Mouse (Mus musculus): ENCODE results near the gene Myct1. TPM values are rescaled to one million over a fixed set of nuclear protein-coding genes. Genes with fewer than 3 reads are reported as not detected.

Gene Myct1
- polyA plus RNA-seq, 1 experiment from 2014 or later: 1.4 TPM

- H3K4me1 ChIP-seq (ENCODE audit: control insufficient read depth, insufficient read depth, low read length): no peaks in the 10 kb centered on the region
- no peaks in the 10 kb centered on the region for H3K36me3 ChIP-seq (ENCODE audit: control insufficient read depth, insufficient read depth, low read length)
- H3K4me3 ChIP-seq (replicated peaks; ENCODE audit: low read depth, low read length): no peak overlapping the region
- H3K9ac ChIP-seq (replicated peaks; ENCODE audit: low read length): no peak overlapping the region
- DNase-seq: no peak
- WGBS: 84% methylated on average over 4 of the region's 4 CpGs
- ATAC-seq (ENCODE audit: low FRiP score, low TSS enrichment): no peak
- H3K27me3 ChIP-seq (ENCODE audit: control insufficient read depth, insufficient read depth, low read length): no peaks in the 10 kb centered on the region
- no peak overlapping the region for H3K27ac ChIP-seq (replicated peaks; ENCODE audit: low read depth, low read length)
- no peaks in the 10 kb centered on the region for H3K9me3 ChIP-seq (ENCODE audit: control insufficient read depth, low read length)
- no peak overlapping the region for H3K4me2 ChIP-seq (ENCODE audit: low read length)
These were observed 43.7 kb downstream of the Myct1 start for GRCm38 (mm10) chr10:5637322-5637721.

DNA sequence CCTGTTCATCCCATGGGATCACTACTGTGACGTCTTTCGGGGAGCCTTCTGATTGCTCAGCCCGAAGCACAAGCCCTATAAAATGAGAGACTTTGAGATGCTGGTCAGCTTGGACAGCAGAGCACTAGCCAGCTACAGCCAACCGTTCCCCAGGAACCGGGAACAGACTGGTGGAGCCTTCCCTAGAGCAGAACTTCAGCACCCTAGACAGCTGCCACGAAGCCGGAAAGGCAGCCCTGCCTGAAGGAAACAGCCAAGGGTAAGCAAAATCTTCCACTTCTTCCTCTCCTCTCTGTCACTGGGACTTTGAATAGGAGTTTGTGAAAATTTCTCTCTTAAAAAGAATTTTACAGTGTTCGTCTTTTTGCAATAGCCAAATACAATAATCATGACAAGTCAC lies 45.5 kb downstream of the Myct1 start, which contains the start of gene Vip:
Gene Vip, plus strand, starts transcription at position 107 of the 400 bp plus-strand sequence.
- H3K9me3 ChIP-seq (ENCODE audit: control insufficient read depth, low read length): no peaks in the 10 kb centered on the region
- H3K4me2 ChIP-seq (ENCODE audit: low read length): no peak within 1 kb of the TSS
- H3K4me1 ChIP-seq (ENCODE audit: control insufficient read depth, insufficient read depth, low read length): no peaks in the 10 kb centered on the region
- DNase-seq (peak; percentile 36), ATAC-seq (ENCODE audit: low FRiP score, low TSS enrichment) (no peak)
- no peak within 1 kb of the TSS for H3K4me3 ChIP-seq (replicated peaks; ENCODE audit: low read depth, low read length)
- no peaks in the 10 kb centered on the region for H3K36me3 ChIP-seq (ENCODE audit: control insufficient read depth, insufficient read depth, low read length)
- no peaks in the 10 kb centered on the region for H3K27me3 ChIP-seq (ENCODE audit: control insufficient read depth, insufficient read depth, low read length)
- no peak within 1 kb of the TSS for H3K9ac ChIP-seq (replicated peaks; ENCODE audit: low read length)
- WGBS: 36% methylated on average over 8 of the region's 8 CpGs
- no peak within 1 kb of the TSS for H3K27ac ChIP-seq (replicated peaks; ENCODE audit: low read depth, low read length)

Other genes with a start within 250 kb of the Myct1 start
- gene Syne1, start 42.3 kb upstream of the Myct1 start, polyA plus RNA-seq (2014; fragmentation: Nextera tagmentation; extraction: Ambion mirVana): 17.8 and 20.7 TPM in 2 replicates
- 0.91 and 1.3 TPM in 2 replicates for gene Vip, start 45.4 kb downstream of the Myct1 start, polyA plus RNA-seq (2014; fragmentation: Nextera tagmentation; extraction: Ambion mirVana)
- 10.5 and 14.7 TPM in 2 replicates for gene Fbxo5, start 211.8 kb downstream of the Myct1 start, polyA plus RNA-seq (2014; fragmentation: Nextera tagmentation; extraction: Ambion mirVana)
- gene Mtrf1l, start 230.1 kb downstream of the Myct1 start, polyA plus RNA-seq (2014; fragmentation: Nextera tagmentation; extraction: Ambion mirVana): 10.2 and 13.4 TPM in 2 replicates

All from midbrain, embryonic 14.5 days (tissue).